Mouse (Mus musculus) embryo, embryonic 9.5 days (tissue): ENCODE measurements around the gene Gm13275.
A peak's percentile ranks its signal among the peaks of the same experiment; 100 is the strongest.
"Not testable (repeated sequence)": the region's sequence is repeated elsewhere in the genome, so short reads cannot be mapped to it uniquely, and the experiment has no call there.

ENCODE experiments used
- DNase-seq: peaks from one replicate; pipeline ENCODE4 v3.0.0-alpha.2; 2017; ENCODE audit errors: extremely low spot score

Gene Gm13275

GRCm38 (mm10) chr4:88793936-88794675 is at the start of gene Gm13275:
TSS of gene Gm13275 (plus strand) at chr4:88794487.
- not testable (repeated sequence) for DNase-seq

- no peak for DNase-seq
Observed at GRCm38 (mm10) chr4:88749926-88750325, 44.4 kb upstream of the Gm13275 start.

- DNase-seq = not testable (repeated sequence)
Observed at GRCm38 (mm10) chr4:88754818-88755340, 39.4 kb upstream of the Gm13275 start, which contains the start of gene Gm13271. TSS of gene Gm13271 (plus strand) at chr4:88754868.

GRCm38 (mm10) chr4:88756581-88757513 is 37.4 kb upstream of the Gm13275 start:
- DNase-seq = peak; percentile 52

- DNase-seq = peak; percentile 80
Observed at GRCm38 (mm10) chr4:88757628-88758031, 36.7 kb upstream of the Gm13275 start.

- not testable (repeated sequence) for DNase-seq
Observed at GRCm38 (mm10) chr4:88758751-88759150, 35.5 kb upstream of the Gm13275 start.

GRCm38 (mm10) chr4:88759610-88760268 is 34.5 kb upstream of the Gm13275 start, which contains the start of gene Gm13283:
TSS of gene Gm13283 (plus strand) at chr4:88760119.
- not testable (repeated sequence) for DNase-seq

GRCm38 (mm10) chr4:88760431-88760830 is 33.9 kb upstream of the Gm13275 start:
- peak; percentile 56 for DNase-seq

- DNase-seq = not testable (repeated sequence)
Observed at GRCm38 (mm10) chr4:88761776-88762175, 32.5 kb upstream of the Gm13275 start.

- DNase-seq = not testable (repeated sequence)
Observed at GRCm38 (mm10) chr4:88762341-88762740, 31.9 kb upstream of the Gm13275 start.

GRCm38 (mm10) chr4:88763384-88764018 is 30.8 kb upstream of the Gm13275 start:
- DNase-seq = peak; percentile 68

- not testable (repeated sequence) for DNase-seq
Observed at GRCm38 (mm10) chr4:88773534-88773933, 20.8 kb upstream of the Gm13275 start, which contains the start of gene Gm13290. TSS of gene Gm13290 (plus strand) at chr4:88773834.

GRCm38 (mm10) chr4:88776622-88777021 is 17.7 kb upstream of the Gm13275 start, which contains the start of gene Gm13289:
TSS of gene Gm13289 (plus strand) at chr4:88776922.
- not testable (repeated sequence) for DNase-seq

- DNase-seq = not testable (repeated sequence)
Observed at GRCm38 (mm10) chr4:88779550-88779949, 14.7 kb upstream of the Gm13275 start, which contains the start of gene Gm13272. TSS of gene Gm13272 (plus strand) at chr4:88779850.

GRCm38 (mm10) chr4:88780320-88780719 is 14.0 kb upstream of the Gm13275 start:
- not testable (repeated sequence) for DNase-seq

GRCm38 (mm10) chr4:88781831-88782230 is 12.5 kb upstream of the Gm13275 start, which contains the start of gene Ifnz:
TSS of gene Ifnz (plus strand) at chr4:88782131.
- not testable (repeated sequence) for DNase-seq

GRCm38 (mm10) chr4:88782335-88782734 is 12.0 kb upstream of the Gm13275 start:
- DNase-seq = not testable (repeated sequence)

- DNase-seq = not testable (repeated sequence)
Observed at GRCm38 (mm10) chr4:88785409-88785808, 8.9 kb upstream of the Gm13275 start, which contains the start of gene Gm13276. TSS of gene Gm13276 (plus strand) at chr4:88785709.

- not testable (repeated sequence) for DNase-seq
Observed at GRCm38 (mm10) chr4:88788402-88788801, 5.9 kb upstream of the Gm13275 start, which contains the start of gene Gm13277. TSS of gene Gm13277 (plus strand) at chr4:88788632.

- DNase-seq = not testable (repeated sequence)
Observed at GRCm38 (mm10) chr4:88791250-88791649, 3.0 kb upstream of the Gm13275 start, which contains the start of gene Gm13278. TSS of gene Gm13278 (plus strand) at chr4:88791550.
